Mouse (Mus musculus) forebrain, embryonic 16.5 days (tissue): ENCODE data around the gene Evl. TPM values are rescaled to one million over a fixed set of nuclear protein-coding genes. Genes with fewer than 3 reads are reported as not detected.

Experiments used
- ATAC-seq: fragments of 200-750 bp; cut with Nextera tagmentation; 2 replicates; pipeline ENCODE4 v1.8.0; 2017; ENCODE audit warnings: mild to moderate bottlenecking, moderate library complexity
- H3K27ac ChIP-seq: fragments of 300-500 bp; sonication (generic); 2 replicates; pipeline ENCODE4 v1.5.1; 2014; ENCODE audit warnings: low read length, control low read depth
- H3K27me3 ChIP-seq: fragments of 300-500 bp; sonication (generic); replicated peaks from 2 replicates; pipeline ENCODE4 v1.6.1; 2014; ENCODE audit warnings: low read length; ENCODE audit not compliant: control insufficient read depth, insufficient read depth
- H3K36me3 ChIP-seq: fragments of 300-500 bp; sonication (generic); 2 replicates; pipeline ENCODE4 v1.6.1; 2014; ENCODE audit not compliant: control insufficient read depth, insufficient read depth
- H3K4me1 ChIP-seq: fragments of 300-500 bp; sonication (generic); replicated peaks from 2 replicates; pipeline ENCODE4 v1.6.1; 2014; ENCODE audit warnings: low read length; ENCODE audit not compliant: control insufficient read depth, insufficient read depth
- H3K4me2 ChIP-seq: fragments of 300-500 bp; sonication (generic); 2 replicates; pipeline ENCODE4 v1.6.1; 2014; ENCODE audit warnings: mild to moderate bottlenecking, low read length, control low read depth
- H3K4me3 ChIP-seq: fragments of 300-500 bp; sonication (generic); replicated peaks from 2 replicates; pipeline ENCODE4 v1.5.1; 2014; ENCODE audit warnings: mild to moderate bottlenecking, low read length, control low read depth
- H3K9ac ChIP-seq: fragments of 300-500 bp; sonication (generic); replicated peaks from 2 replicates; pipeline ENCODE4 v1.6.1; 2014; ENCODE audit warnings: low read depth, low read length, control low read depth
- H3K9me3 ChIP-seq: fragments of 300-500 bp; sonication (generic); 2 replicates; pipeline ENCODE4 v1.6.1; 2016; ENCODE audit warnings: low read length; ENCODE audit not compliant: control insufficient read depth
- WGBS: fragments of 180-500 bp; shearing (Covaris S2); extraction: QIAGEN DNeasy Blood & Tissue Kit; methylation state at CpG from one replicate; pipeline ENCODE4 v1.1.7; 2014; 5-methylcytosine and 5-hydroxymethylcytosine counted together
- microRNA counts: library from miRNA; unstranded; fragments of <30 nt; microRNA quantifications from one replicate; lab custom pipeline; 2016
- microRNA-seq: library from miRNA; unstranded; fragments of <30 nt; microRNA quantifications from one replicate; pipeline ENCODE4, GENCODE M21; 2017
- polyA plus RNA-seq: library from polyadenylated mRNA; unstranded; fragments of >200 nt; fragmentation: Nextera tagmentation; extraction: Ambion mirVana; gene quantifications from 2 replicates; pipeline ENCODE4 v1.2.1, GENCODE M21; 2015

Evl gene
- polyA plus RNA-seq, 1 experiment from 2014 or later = 218 TPM

- no peaks in the 10 kb centered on the region for H3K4me1 ChIP-seq
- no peak for ATAC-seq
- no peaks in the 10 kb centered on the region for H3K27me3 ChIP-seq
- H3K27ac ChIP-seq = no peak overlapping the region
- no peak overlapping the region for H3K4me2 ChIP-seq
- H3K9me3 ChIP-seq = no peaks in the 10 kb centered on the region
- H3K36me3 ChIP-seq = no peaks in the 10 kb centered on the region
- H3K4me3 ChIP-seq = no peak overlapping the region
- H3K9ac ChIP-seq = no peak overlapping the region
- WGBS = 90% methylated on average over 2 of the region's 2 CpGs
Measured at GRCm38 (mm10) chr12:108734386-108734785, 179.9 kb downstream of the Evl start.

GRCm38 (mm10) chr12:108737838-108738237, 183.3 kb downstream of the Evl start:
- Histone ChIP-seq H3K4me1 (no peaks in the 10 kb centered on the region), H3K36me3 (no peaks in the 10 kb centered on the region), H3K4me3 (no peak overlapping the region), H3K27ac (no peak overlapping the region), H3K4me2 (no peak overlapping the region), H3K9ac (no peak overlapping the region), H3K27me3 (no peaks in the 10 kb centered on the region), H3K9me3 (no peaks in the 10 kb centered on the region)
- no peak for ATAC-seq
- 92% methylated on average over 7 of the region's 7 CpGs for WGBS

MicroRNAs encoded within 50 kb of the gene (microRNA counts, 519-probe panel; counts per million panel counts)
- microRNA mmu-miR-342-3p (lab: Ali Mortazavi, UCI) (3,909 counts per million, percentile 93 among the panel's probes with 10 or more counts), microRNA mmu-miR-342-5p (lab: Ali Mortazavi, UCI) (1,951 counts per million, percentile 26 among the panel's probes with 10 or more counts)

Small RNA genes lying within 50 kb of the gene (microRNA-seq; reads per million reads assigned to microRNA genes)
- gene Gm23872 (not detected), gene Mir342 (9,362 reads per million, percentile 95 among the genes with 10 or more reads in this experiment)

Other genes with a start within 250 kb of the Evl start
- 1.6 and 2.3 TPM in 2 replicates for gene Hhipl1, start 248.4 kb upstream of the Evl start, polyA plus RNA-seq
- gene Cyp46a1, start 220.3 kb upstream of the Evl start, polyA plus RNA-seq = 23.8 and 28.4 TPM in 2 replicates
- 86.7 and 88.4 TPM in 2 replicates for gene Eml1, start 183.8 kb upstream of the Evl start, polyA plus RNA-seq
- gene Degs2, start 147.6 kb downstream of the Evl start, polyA plus RNA-seq = 1.6 and 2.6 TPM in 2 replicates
- gene Yy1, start 238.3 kb downstream of the Evl start, polyA plus RNA-seq = 14.0 and 15.3 TPM in 2 replicates